Mouse (Mus musculus): ENCODE results near the gene Pa2g4. TPM values are rescaled to one million over a fixed set of nuclear protein-coding genes. Genes with fewer than 3 reads are reported as not detected.

Pa2g4 gene
- total and polyA plus RNA-seq, 2 experiments from 2014 or later: 48.0 to 117 TPM

- TF ChIP-seq CTCF (IDR thresholded peaks at IDR 0.05; ENCODE audit: low read depth): no peak
- no peak overlapping the region for H3K4me2 ChIP-seq (ENCODE audit: low read depth, low read length)
- 0 out of 2 replicates have a peak, but pooled peaks cover 5% of the 10 kb centered on the region for H3K4me1 ChIP-seq (ENCODE audit: insufficient read depth, low read length)
- H3K9me3 ChIP-seq (ENCODE audit: low read length): no peaks in the 10 kb centered on the region
- WGBS: 59% methylated on average over 2 of the region's 2 CpGs
- H3K27me3 ChIP-seq (ENCODE audit: insufficient read depth, low read length): no peaks in the 10 kb centered on the region
- H3K27ac ChIP-seq: no peak overlapping the region
- H3K4me3 ChIP-seq (ENCODE audit: low read length): no peak overlapping the region
- H3K36me3 ChIP-seq (ENCODE audit: insufficient read depth, low read length): peaks cover 31% of the 10 kb centered on the region
- ATAC-seq (no peak), DNase-seq (ENCODE audit: low spot score) (no peak)
- H3K9ac ChIP-seq (replicated peaks; ENCODE audit: low read length): 0 out of 2 replicates have a peak overlapping the region, but pooled peaks have one; percentile 7
These were observed 22.7 kb downstream of the Pa2g4 start for GRCm38 (mm10) chr10:128543100-128543499.

DNA sequence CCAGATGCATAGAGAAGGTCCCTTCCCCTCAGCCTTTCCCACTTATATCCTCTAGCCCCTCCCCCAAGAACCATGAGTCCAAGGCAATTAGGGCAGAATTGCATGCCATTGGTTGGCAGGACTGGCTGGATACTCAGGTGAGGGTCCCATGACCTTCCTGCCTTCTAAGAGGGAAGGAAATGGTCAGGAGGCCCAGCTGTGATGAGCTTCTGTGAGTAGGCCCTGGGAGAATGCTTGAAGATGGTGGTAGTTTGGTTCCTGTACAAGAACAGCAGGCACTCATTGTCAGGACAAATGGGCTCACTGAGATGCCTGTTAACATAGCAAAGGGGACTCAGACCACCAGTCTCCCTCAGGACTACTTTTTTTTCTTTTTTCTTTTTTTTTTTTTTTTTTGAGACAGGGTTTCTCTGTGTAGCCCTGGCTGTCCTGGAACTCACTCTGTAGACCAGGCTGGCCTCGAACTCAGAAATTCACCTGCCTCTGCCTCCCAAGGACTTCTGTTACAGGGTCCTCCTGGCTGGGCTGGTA is 27.4 kb downstream of the Pa2g4 start:
- no peak overlapping the region for H3K27ac ChIP-seq
- no peaks in the 10 kb centered on the region for H3K27me3 ChIP-seq (ENCODE audit: insufficient read depth, low read length)
- peaks cover 9% of the 10 kb centered on the region; the same call in 1 of the 2 replicates for H3K36me3 ChIP-seq (ENCODE audit: insufficient read depth, low read length)
- DNase-seq (ENCODE audit: low spot score) (no peak), ATAC-seq (no peak)
- no peak overlapping the region for H3K4me3 ChIP-seq (ENCODE audit: low read length)
- no peaks in the 10 kb centered on the region for H3K9me3 ChIP-seq (ENCODE audit: low read length)
- no peak overlapping the region for H3K4me2 ChIP-seq (ENCODE audit: low read depth, low read length)
- 100% methylated on average over 1 of the region's 1 CpGs for WGBS
- H3K9ac ChIP-seq (replicated peaks; ENCODE audit: low read length): no peak overlapping the region
- H3K4me1 ChIP-seq (ENCODE audit: insufficient read depth, low read length): no peaks in the 10 kb centered on the region
- TF ChIP-seq CTCF (IDR thresholded peaks at IDR 0.05; ENCODE audit: low read depth): no peak

- ATAC-seq (peak; percentile 91), DNase-seq (ENCODE audit: low spot score) (peak; percentile 92)
- 0 out of 2 replicates have a peak overlapping the region, but pooled peaks have one; percentile 9 for H3K4me3 ChIP-seq (ENCODE audit: low read length)
- H3K4me2 ChIP-seq (ENCODE audit: low read depth, low read length): peak overlapping the region; percentile 47
- H3K9me3 ChIP-seq (ENCODE audit: low read length): no peaks in the 10 kb centered on the region
- 0 out of 2 replicates have a peak, but pooled peaks cover 3% of the 10 kb centered on the region for H3K36me3 ChIP-seq (ENCODE audit: insufficient read depth, low read length)
- TF ChIP-seq CTCF (IDR thresholded peaks at IDR 0.05; ENCODE audit: low read depth): peak; percentile 92
- H3K27ac ChIP-seq: no peak overlapping the region
- WGBS: 15% methylated on average over 18 of the region's 18 CpGs
- H3K4me1 ChIP-seq (ENCODE audit: insufficient read depth, low read length): no peaks in the 10 kb centered on the region
- H3K9ac ChIP-seq (replicated peaks; ENCODE audit: low read length): no peak overlapping the region; the same call in 1 of the 2 replicates
- H3K27me3 ChIP-seq (ENCODE audit: insufficient read depth, low read length): no peaks in the 10 kb centered on the region
These were observed 29.4 kb downstream of the Pa2g4 start for GRCm38 (mm10) chr10:128536266-128536940.

- Histone ChIP-seq H3K36me3 (ENCODE audit: insufficient read depth, low read length) (no peaks in the 10 kb centered on the region), H3K9me3 (ENCODE audit: low read length) (no peaks in the 10 kb centered on the region), H3K27ac (no peak overlapping the region), H3K27me3 (ENCODE audit: insufficient read depth, low read length) (no peaks in the 10 kb centered on the region), H3K4me3 (ENCODE audit: low read length) (0 out of 2 replicates have a peak overlapping the region, but pooled peaks have one; percentile 9), H3K4me1 (ENCODE audit: insufficient read depth, low read length) (no peaks in the 10 kb centered on the region), H3K9ac (replicated peaks; ENCODE audit: low read length) (no peak overlapping the region; the same call in 1 of the 2 replicates), H3K4me2 (ENCODE audit: low read depth, low read length) (peak overlapping the region; percentile 47)
- WGBS: 70% methylated on average over 4 of the region's 4 CpGs
- DNase-seq (ENCODE audit: low spot score) (no peak), ATAC-seq (no peak; the same call in 1 of the 2 replicates)
- TF ChIP-seq CTCF (IDR thresholded peaks at IDR 0.05; ENCODE audit: low read depth): no peak
These were observed 30.0 kb downstream of the Pa2g4 start for GRCm38 (mm10) chr10:128535624-128536265.

GRCm38 (mm10) chr10:128535206-128535605 is 30.6 kb downstream of the Pa2g4 start:
- 87% methylated on average over 2 of the region's 2 CpGs for WGBS
- TF ChIP-seq CTCF (IDR thresholded peaks at IDR 0.05; ENCODE audit: low read depth): no peak
- no peak overlapping the region for H3K27ac ChIP-seq
- H3K9ac ChIP-seq (replicated peaks; ENCODE audit: low read length): no peak overlapping the region
- H3K36me3 ChIP-seq (ENCODE audit: insufficient read depth, low read length): no peaks in the 10 kb centered on the region
- no peak overlapping the region for H3K4me2 ChIP-seq (ENCODE audit: low read depth, low read length)
- ATAC-seq (no peak), DNase-seq (ENCODE audit: low spot score) (no peak)
- no peak overlapping the region for H3K4me3 ChIP-seq (ENCODE audit: low read length)
- no peaks in the 10 kb centered on the region for H3K9me3 ChIP-seq (ENCODE audit: low read length)
- no peaks in the 10 kb centered on the region for H3K4me1 ChIP-seq (ENCODE audit: insufficient read depth, low read length)
- H3K27me3 ChIP-seq (ENCODE audit: insufficient read depth, low read length): no peaks in the 10 kb centered on the region

DNA sequence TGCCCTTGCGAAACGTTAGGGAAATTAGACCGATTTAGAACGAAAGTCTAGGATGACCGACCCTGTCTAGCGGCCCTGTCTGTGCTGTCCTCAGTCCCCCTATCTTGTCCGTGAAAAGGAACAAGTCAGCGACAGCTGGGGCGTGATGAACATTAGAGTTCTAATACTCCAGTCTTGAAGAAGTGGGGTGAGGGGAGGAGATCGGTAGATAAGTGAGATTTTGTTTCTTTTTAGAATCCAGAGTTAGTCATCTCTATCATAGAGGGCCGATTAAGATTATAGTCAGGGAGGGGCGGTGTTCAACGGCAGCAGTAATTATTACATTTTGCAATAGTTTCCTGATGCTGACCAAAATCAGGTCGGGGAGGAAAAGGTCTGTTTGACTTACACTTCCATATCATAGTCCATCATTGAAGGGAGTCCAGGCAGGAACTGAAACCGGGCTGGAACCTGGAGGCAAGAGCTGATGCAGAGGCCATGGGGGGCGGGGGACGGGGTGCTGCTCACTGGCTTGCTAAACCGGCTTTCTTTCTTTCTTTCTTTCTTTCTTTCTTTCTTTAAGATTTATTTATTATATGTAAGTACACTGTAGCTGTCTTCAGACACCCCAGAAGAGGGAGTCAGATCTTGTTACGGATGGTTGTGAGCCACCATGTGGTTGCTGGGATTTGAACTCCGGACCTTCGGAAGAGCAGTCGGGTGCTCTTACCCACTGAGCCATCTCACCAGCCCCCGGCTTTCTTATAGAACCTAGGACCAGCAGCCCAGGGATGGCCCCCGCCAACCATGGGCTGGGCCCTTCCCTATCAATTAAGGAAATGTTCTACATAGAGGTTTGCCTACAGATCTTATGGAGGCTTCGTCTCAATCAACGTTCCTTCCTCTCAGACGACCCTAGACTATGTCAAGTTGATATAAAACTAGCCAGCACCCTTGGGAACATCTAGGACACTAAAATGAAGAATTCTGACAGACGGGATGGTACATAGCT is 39.1 kb downstream of the Pa2g4 start:
- peak overlapping the region; percentile 83 for H3K4me3 ChIP-seq (ENCODE audit: low read length)
- no peaks in the 10 kb centered on the region for H3K9me3 ChIP-seq (ENCODE audit: low read length)
- peak overlapping the region; percentile 8; the same call in 1 of the 2 replicates for H3K27ac ChIP-seq
- no peaks in the 10 kb centered on the region for H3K4me1 ChIP-seq (ENCODE audit: insufficient read depth, low read length)
- H3K36me3 ChIP-seq (ENCODE audit: insufficient read depth, low read length): no peaks in the 10 kb centered on the region; the same call in 1 of the 2 replicates
- no peak for TF ChIP-seq CTCF (IDR thresholded peaks at IDR 0.05; ENCODE audit: low read depth)
- H3K9ac ChIP-seq (replicated peaks; ENCODE audit: low read length): peak overlapping the region; percentile 14; the same call in 1 of the 2 replicates
- H3K27me3 ChIP-seq (ENCODE audit: insufficient read depth, low read length): no peaks in the 10 kb centered on the region
- peak overlapping the region; percentile 99 for H3K4me2 ChIP-seq (ENCODE audit: low read depth, low read length)
- no peak for ATAC-seq
- WGBS: 30% methylated on average over 28 of the region's 28 CpGs
- DNase-seq (ENCODE audit: low spot score): no peak

Data from hindbrain, postnatal 0 days (tissue).